Mouse (Mus musculus): ENCODE measurements around the gene Mlip.

GRCm38 (mm10) chr9:77318346-77318745, 34.4 kb downstream of the Mlip start:
- TF ChIP-seq GATA1 (IDR thresholded peaks at IDR 0.05; ENCODE audit: borderline replicate concordance, low read length) (no peak), FLI1 (IDR thresholded peaks at IDR 0.05; ENCODE audit: low read length) (no peak)
